Mouse (Mus musculus): ENCODE data around the gene Stk33. TPM values are rescaled to one million over a fixed set of nuclear protein-coding genes. Genes with fewer than 3 reads are reported as not detected.
A peak's percentile ranks its signal among the peaks of the same experiment; 100 is the strongest.

Gene Stk33
- polyA plus RNA-seq, 1 experiment = not detected

- Histone ChIP-seq H3K4me3 (replicated peaks; ENCODE audit: control insufficient read depth, low read depth, low read length) (no peak overlapping the region), H3K4me1 (ENCODE audit: control insufficient read depth, insufficient read depth, low read length) (no peaks in the 10 kb centered on the region), H3K27ac (ENCODE audit: control insufficient read depth, insufficient read depth, low read depth, low read length, poor library complexity) (no peak overlapping the region)
- WGBS = 82% methylated on average over 11 of the region's 11 CpGs
- TF ChIP-seq CTCF (IDR thresholded peaks at IDR 0.05; ENCODE audit: control insufficient read depth, insufficient read depth, low read length) = no peak
- no peak for TF ChIP-seq POLR2A (IDR thresholded peaks at IDR 0.05; ENCODE audit: borderline replicate concordance, control insufficient read depth, low read depth, low read length)
Measured at GRCm38 (mm10) chr7:109231881-109232321, 207.0 kb downstream of the Stk33 start.

DNA sequence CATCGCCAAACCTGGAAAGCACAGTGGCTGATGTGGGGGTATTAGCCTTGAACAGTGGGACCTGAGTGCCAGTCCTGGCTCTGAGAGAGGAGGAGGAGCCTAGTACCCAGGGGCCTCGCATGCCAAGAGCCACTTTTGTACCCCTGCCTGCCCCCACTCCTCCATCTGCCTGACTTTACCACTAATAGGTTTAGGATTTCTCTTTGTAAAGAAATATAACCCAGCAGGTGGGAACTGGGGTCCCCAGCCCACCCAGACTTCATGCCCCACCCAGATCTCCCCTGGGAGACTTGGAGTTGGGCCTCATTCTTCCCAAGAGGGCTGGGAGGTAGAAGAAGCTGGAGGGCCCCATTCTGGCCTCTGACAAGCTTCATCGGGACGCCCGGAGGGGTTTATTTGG, 207.6 kb downstream of the Stk33 start:
- no peaks in the 10 kb centered on the region for H3K4me1 ChIP-seq (ENCODE audit: control insufficient read depth, insufficient read depth, low read length)
- H3K27ac ChIP-seq (ENCODE audit: control insufficient read depth, insufficient read depth, low read depth, low read length, poor library complexity) = no peak overlapping the region
- TF ChIP-seq POLR2A (IDR thresholded peaks at IDR 0.05; ENCODE audit: borderline replicate concordance, control insufficient read depth, low read depth, low read length) (no peak), CTCF (IDR thresholded peaks at IDR 0.05; ENCODE audit: control insufficient read depth, insufficient read depth, low read length) (no peak)
- 83% methylated on average over 5 of the region's 5 CpGs for WGBS
- H3K4me3 ChIP-seq (replicated peaks; ENCODE audit: control insufficient read depth, low read depth, low read length) = no peak overlapping the region

GRCm38 (mm10) chr7:109230806-109231205, 208.1 kb downstream of the Stk33 start:
- WGBS = 16% methylated on average over 2 of the region's 2 CpGs
- Histone ChIP-seq H3K27ac (ENCODE audit: control insufficient read depth, insufficient read depth, low read depth, low read length, poor library complexity) (no peak overlapping the region), H3K4me3 (replicated peaks; ENCODE audit: control insufficient read depth, low read depth, low read length) (no peak overlapping the region), H3K4me1 (ENCODE audit: control insufficient read depth, insufficient read depth, low read length) (no peaks in the 10 kb centered on the region)
- TF ChIP-seq CTCF (IDR thresholded peaks at IDR 0.05; ENCODE audit: control insufficient read depth, insufficient read depth, low read length) (peak; percentile 65), POLR2A (IDR thresholded peaks at IDR 0.05; ENCODE audit: borderline replicate concordance, control insufficient read depth, low read depth, low read length) (no peak)

Other genes with a start within 250 kb of the Stk33 start
- 5.7 TPM in 1 of 2 replicates, not detected in the other for gene Trim66, start 69.1 kb upstream of the Stk33 start, polyA plus RNA-seq (2011; ENCODE audit: insufficient read depth, insufficient read length, low replicate concordance, missing spikeins)
- gene Rpl27a, start 80.1 kb upstream of the Stk33 start, polyA plus RNA-seq (2011; ENCODE audit: insufficient read depth, insufficient read length, low replicate concordance, missing spikeins) = 394 and 562 TPM in 2 replicates